Comparison of ENCODE assay signal across 20 mouse cellular contexts in genomic region chr1:68401204-68401603, GRCm38 (mm10).
A peak's percentile ranks its signal among the peaks of the same experiment; 100 is the strongest.
DNase-seq lines count a peak whose midpoint lies in the region; ATAC-seq lines count a peak whose summit lies in the region.
"Had no signal": no experiment of that assay in that cellular context is flagged by ENCODE, and none has a peak within 500 bp of the region (broad histone marks: within the 10 kb centered on the region; RNA-seq: fewer than 3 reads in every experiment).

No protein-coding gene starts in this region.

- 49% methylated on average over 4 of the region's 4 CpGs for WGBS in embryonic facial prominence, embryonic 14.5 days
- 53% methylated on average over 4 of the region's 4 CpGs for WGBS in embryonic facial prominence, embryonic 10.5 days
- 36% methylated on average over 4 of the region's 4 CpGs for WGBS in midbrain, embryonic 11.5 days
- WGBS in midbrain, embryonic 10.5 days, result 51% methylated on average over 4 of the region's 4 CpGs
- 14% methylated on average over 4 of the region's 4 CpGs for WGBS in midbrain, embryonic 16.5 days

- DNase-seq in embryonic facial prominence, embryonic 14.5 days (ENCODE audit: low spot score), result peak; percentile 9
- no peak for DNase-seq in embryonic facial prominence, embryonic 10.5 days (ENCODE audit: low spot score)
- DNase-seq in midbrain, embryonic 11.5 days (ENCODE audit: low spot score, missing footprints), result no peak
- no peak for DNase-seq in midbrain, embryonic 10.5 days (ENCODE audit: low spot score)
- DNase-seq in embryo, embryonic 11 days, result peak; percentile 41
- no peak for DNase-seq in layer of hippocampus, adult 9-10 months (ENCODE audit: low spot score)
- DNase-seq in frontal cortex, postnatal 14 days (ENCODE audit: low spot score in 2 of 2), result no peak
- DNase-seq: adrenal gland, postnatal 25 days; cerebellum, adult 11-12 months; cerebellum, postnatal 36 days; kidney, adult 11 months; lung, postnatal 4 days; right cerebral cortex, postnatal 4 days had no signal

- no peak overlapping the region for H3K4me3 ChIP-seq in embryonic facial prominence, embryonic 14.5 days (ENCODE audit: low read depth, low read length)
- no peak overlapping the region for H3K4me3 ChIP-seq in embryonic facial prominence, embryonic 10.5 days
- H3K4me3 ChIP-seq in midbrain, embryonic 11.5 days (ENCODE audit: low read depth, low read length), result no peak overlapping the region
- no peak overlapping the region for H3K4me3 ChIP-seq in midbrain, embryonic 10.5 days
- H3K4me3 ChIP-seq in midbrain, embryonic 16.5 days (ENCODE audit: low read depth, low read length), result no peak overlapping the region
- H3K4me3 ChIP-seq: embryonic facial prominence, embryonic 15.5 days; heart, embryonic 10.5 days; limb, embryonic 13.5 days; lung, embryonic 15.5 days had no signal

- ATAC-seq in embryonic facial prominence, embryonic 14.5 days (ENCODE audit: low read depth), result no peak
- ATAC-seq in midbrain, embryonic 11.5 days (ENCODE audit: low FRiP score), result peak; percentile 54; the same call in 1 of the 2 replicates
- ATAC-seq in midbrain, embryonic 16.5 days, result peak; percentile 36; the same call in 1 of the 2 replicates

- no peaks in the 10 kb centered on the region for H3K36me3 ChIP-seq in embryonic facial prominence, embryonic 14.5 days (ENCODE audit: control insufficient read depth, insufficient read depth, low read length)
- H3K36me3 ChIP-seq in embryonic facial prominence, embryonic 10.5 days (replicated peaks), result no peaks in the 10 kb centered on the region
- no peaks in the 10 kb centered on the region for H3K36me3 ChIP-seq in midbrain, embryonic 11.5 days (ENCODE audit: control insufficient read depth, insufficient read depth, low read length)
- H3K36me3 ChIP-seq in midbrain, embryonic 10.5 days, result no peaks in the 10 kb centered on the region
- no peaks in the 10 kb centered on the region for H3K36me3 ChIP-seq in midbrain, embryonic 16.5 days (ENCODE audit: control insufficient read depth, insufficient read depth, low read length)
- H3K36me3 ChIP-seq: embryonic facial prominence, embryonic 15.5 days; G1E; heart, embryonic 10.5 days; limb, embryonic 13.5 days; lung, embryonic 15.5 days had no signal

- no peaks in the 10 kb centered on the region for H3K4me1 ChIP-seq in embryonic facial prominence, embryonic 14.5 days (ENCODE audit: control insufficient read depth, insufficient read depth, low read length)
- peaks cover 4% of the 10 kb centered on the region; the same call in 1 of the 2 replicates for H3K4me1 ChIP-seq in embryonic facial prominence, embryonic 10.5 days
- H3K4me1 ChIP-seq in midbrain, embryonic 11.5 days (ENCODE audit: control insufficient read depth, insufficient read depth, low read length), result no peaks in the 10 kb centered on the region
- peaks cover 9% of the 10 kb centered on the region; the same call in 1 of the 2 replicates for H3K4me1 ChIP-seq in midbrain, embryonic 10.5 days
- no peaks in the 10 kb centered on the region for H3K4me1 ChIP-seq in midbrain, embryonic 16.5 days (ENCODE audit: control insufficient read depth, insufficient read depth, low read length)
- H3K4me1 ChIP-seq: embryonic facial prominence, embryonic 15.5 days; heart, embryonic 10.5 days; limb, embryonic 13.5 days; lung, embryonic 15.5 days had no signal

- H3K27ac ChIP-seq in embryonic facial prominence, embryonic 14.5 days (replicated peaks; ENCODE audit: low read depth, low read length), result no peak overlapping the region
- H3K27ac ChIP-seq in embryonic facial prominence, embryonic 10.5 days (replicated peaks), result no peak overlapping the region
- H3K27ac ChIP-seq in midbrain, embryonic 11.5 days (ENCODE audit: low read depth, low read length), result no peak overlapping the region
- no peak overlapping the region for H3K27ac ChIP-seq in midbrain, embryonic 10.5 days (replicated peaks)
- H3K27ac ChIP-seq in midbrain, embryonic 16.5 days (ENCODE audit: low read length), result no peak overlapping the region
- H3K27ac ChIP-seq: embryonic facial prominence, embryonic 15.5 days; heart, embryonic 10.5 days; limb, embryonic 13.5 days; liver, embryonic 14.5 days; lung, embryonic 15.5 days had no signal

- H3K4me2 ChIP-seq in embryonic facial prominence, embryonic 14.5 days (ENCODE audit: low read depth, low read length), result no peak overlapping the region
- no peak overlapping the region for H3K4me2 ChIP-seq in midbrain, embryonic 11.5 days
- H3K4me2 ChIP-seq in midbrain, embryonic 16.5 days (ENCODE audit: low read length), result no peak overlapping the region
- H3K4me2 ChIP-seq: embryonic facial prominence, embryonic 15.5 days; limb, embryonic 13.5 days; lung, embryonic 15.5 days had no signal

- H3K9me3 ChIP-seq in embryonic facial prominence, embryonic 14.5 days (ENCODE audit: control insufficient read depth, low read length), result no peaks in the 10 kb centered on the region
- H3K9me3 ChIP-seq in embryonic facial prominence, embryonic 10.5 days, result no peaks in the 10 kb centered on the region
- no peaks in the 10 kb centered on the region for H3K9me3 ChIP-seq in midbrain, embryonic 11.5 days (ENCODE audit: control insufficient read depth, low read length)
- H3K9me3 ChIP-seq in midbrain, embryonic 10.5 days (replicated peaks), result no peaks in the 10 kb centered on the region
- H3K9me3 ChIP-seq in midbrain, embryonic 16.5 days (replicated peaks; ENCODE audit: control insufficient read depth, low read length, poor library complexity, severe bottlenecking), result no peaks in the 10 kb centered on the region
- H3K9me3 ChIP-seq: embryonic facial prominence, embryonic 15.5 days; G1E; heart, embryonic 10.5 days; limb, embryonic 13.5 days; lung, embryonic 15.5 days had no signal

- no peaks in the 10 kb centered on the region for H3K27me3 ChIP-seq in embryonic facial prominence, embryonic 14.5 days (replicated peaks; ENCODE audit: control insufficient read depth, insufficient read depth, low read length)
- H3K27me3 ChIP-seq in embryonic facial prominence, embryonic 10.5 days (replicated peaks; ENCODE audit: low read depth, poor library complexity, severe bottlenecking), result no peaks in the 10 kb centered on the region
- H3K27me3 ChIP-seq in midbrain, embryonic 11.5 days (ENCODE audit: control insufficient read depth, insufficient read depth, low read length), result no peaks in the 10 kb centered on the region
- no peaks in the 10 kb centered on the region for H3K27me3 ChIP-seq in midbrain, embryonic 10.5 days (ENCODE audit: low read depth, poor library complexity, severe bottlenecking)
- H3K27me3 ChIP-seq in midbrain, embryonic 16.5 days (ENCODE audit: control insufficient read depth, insufficient read depth, low read depth, low read length), result no peaks in the 10 kb centered on the region
- H3K27me3 ChIP-seq: embryonic facial prominence, embryonic 15.5 days; limb, embryonic 13.5 days; lung, embryonic 15.5 days had no signal

- H3K9ac ChIP-seq in embryonic facial prominence, embryonic 14.5 days (ENCODE audit: low read depth, low read length), result no peak overlapping the region
- H3K9ac ChIP-seq in midbrain, embryonic 11.5 days (ENCODE audit: low read length), result no peak overlapping the region
- H3K9ac ChIP-seq in midbrain, embryonic 16.5 days (ENCODE audit: low read depth, low read length), result no peak overlapping the region
- H3K9ac ChIP-seq: embryonic facial prominence, embryonic 15.5 days; limb, embryonic 13.5 days; liver, embryonic 14.5 days; lung, embryonic 15.5 days had no signal

Comparison
In these comparisons a context has a peak if more than half of its experiments do, and no peak if none do; other contexts are left out.
1. DNase-seq: peak in embryonic facial prominence, embryonic 14.5 days (single experiment) and embryo, embryonic 11 days (single experiment); none in embryonic facial prominence, embryonic 10.5 days (single experiment), midbrain, embryonic 11.5 days (single experiment), midbrain, embryonic 10.5 days (single experiment), layer of hippocampus, adult 9-10 months (single experiment) and frontal cortex, postnatal 14 days (0 of 2).